Mouse (Mus musculus) heart, adult 2 months (tissue): ENCODE data around the gene Klf17. TPM values are rescaled to one million over a fixed set of nuclear protein-coding genes. Genes with fewer than 3 reads are reported as not detected.

Source experiments
- DNase-seq, 2 experiments: peaks; one replicate each; pipeline ENCODE4 v3.0.0; 2021
- H3K27ac ChIP-seq: fragments of 200-600 bp; 2 replicates; pipeline ENCODE4 v1.8.1; 2022
- H3K27me3 ChIP-seq: fragments of 200-500 bp; 2 replicates; pipeline ENCODE4 v1.6.1; 2012; ENCODE audit warnings: mild to moderate bottlenecking, low read length, inconsistent platforms, mixed read lengths; ENCODE audit not compliant: control insufficient read depth, insufficient read depth
- H3K36me3 ChIP-seq: fragments of 200-500 bp; 2 replicates; pipeline ENCODE4 v1.6.1; 2012; ENCODE audit warnings: low read length, inconsistent platforms; ENCODE audit not compliant: control insufficient read depth, insufficient read depth
- H3K4me1 ChIP-seq: fragments of 200-500 bp; 2 replicates; pipeline ENCODE4 v1.6.1; 2011; ENCODE audit warnings: low read length; ENCODE audit not compliant: control insufficient read depth, insufficient read depth
- H3K4me3 ChIP-seq: fragments of 200-600 bp; 2 replicates; pipeline ENCODE4 v1.8.1; 2022
- H3K79me2 ChIP-seq: fragments of 200-500 bp; replicated peaks from 2 replicates; pipeline ENCODE4 v1.6.1; 2012; ENCODE audit warnings: mild to moderate bottlenecking, inconsistent platforms, low read length, moderate library complexity, mixed read lengths; ENCODE audit not compliant: control insufficient read depth, insufficient read depth
- H3K9ac ChIP-seq: fragments of 200-500 bp; 2 replicates; pipeline ENCODE4 v1.6.1; 2012; ENCODE audit warnings: low read depth, mild to moderate bottlenecking, control low read depth, inconsistent platforms, low read length, mixed read lengths
- CTCF ChIP-seq: fragments of 200-600 bp; IDR thresholded peaks from 2 replicates; pipeline ENCODE4 v1.8.1; 2022; ENCODE audit warnings: antibody characterized with exemption, mild to moderate bottlenecking, moderate library complexity
- EP300 ChIP-seq: fragments of 200-500 bp; IDR thresholded peaks from 2 replicates; pipeline ENCODE4 v1.6.1; 2011; ENCODE audit warnings: low read depth, low read length, control low read depth; ENCODE audit not compliant: insufficient read depth
- POLR2A ChIP-seq: fragments of 200-500 bp; IDR thresholded peaks from 2 replicates; pipeline ENCODE4 v1.6.1; 2011; ENCODE audit warnings: mild to moderate bottlenecking, low read depth, low read length, control low read depth; ENCODE audit not compliant: insufficient read depth
- WGBS: fragments of 180-500 bp; shearing (Covaris S2); methylation state at CpG from one replicate; pipeline ENCODE4 v1.1.7; 2018; 5-methylcytosine and 5-hydroxymethylcytosine counted together
- intact Hi-C: fragments of 180-260 bp; cut with DNase I; formaldehyde crosslinking; loops from one replicate; pipeline ENCODE4 v1.15.1; 2025
- long read RNA-seq: library from polyadenylated mRNA; stranded (forward); transcript quantifications from one replicate; pipeline ENCODE4 v2.0.0, GENCODE M21; 2021
- polyA plus RNA-seq: library from polyadenylated mRNA; depleted of rRNA; stranded (reverse); fragments of >200 nt; gene quantifications from 2 replicates; pipeline ENCODE4 v1.2.3, GENCODE M21; 2012; rRNA removed
- total RNA-seq, 2 experiments: library from RNA; stranded (reverse); gene quantifications; 2 replicates each; pipeline ENCODE4 v1.2.3; 2021

Gene Klf17
- total RNA-seq (not detected), polyA plus RNA-seq (not detected in 2 replicates)
- long read RNA-seq: 0 reads

DNA sequence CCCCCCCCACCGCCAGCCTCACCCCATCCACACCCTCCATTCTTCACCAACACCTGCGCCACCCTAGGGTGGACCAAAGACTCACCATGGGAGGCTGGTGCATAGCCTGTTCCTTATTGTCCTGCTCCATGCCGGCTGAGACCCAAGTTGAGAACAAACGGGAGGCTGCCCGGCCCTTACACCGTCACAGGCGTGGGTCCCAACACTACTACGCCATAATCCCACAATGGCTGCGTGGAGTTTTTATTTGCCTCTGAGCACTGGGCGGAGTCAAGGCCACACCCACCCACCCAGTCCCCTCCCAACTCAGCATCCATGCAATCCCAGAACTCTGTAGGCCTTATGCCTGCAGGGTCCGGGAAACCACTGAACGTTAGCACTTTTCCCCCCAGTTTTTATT is at the start of gene Klf17:
TSS of gene Klf17 (minus strand) at position 233 of the 400 bp plus-strand sequence.
- Histone ChIP-seq H3K4me1 (no peaks in the 10 kb centered on the region), H3K36me3 (no peaks in the 10 kb centered on the region), H3K4me3 (no peak within 1 kb of the TSS), H3K27me3 (no peaks in the 10 kb centered on the region), H3K79me2 (no peaks in the 10 kb centered on the region), H3K9ac (no peak within 1 kb of the TSS), H3K27ac (no peak within 1 kb of the TSS)
- intact Hi-C loops: no loop called here
- no peak for DNase-seq
- TF ChIP-seq CTCF (no peak), POLR2A (no peak), EP300 (no peak)
- 81% methylated on average over 11 of the region's 12 CpGs for WGBS

DNA sequence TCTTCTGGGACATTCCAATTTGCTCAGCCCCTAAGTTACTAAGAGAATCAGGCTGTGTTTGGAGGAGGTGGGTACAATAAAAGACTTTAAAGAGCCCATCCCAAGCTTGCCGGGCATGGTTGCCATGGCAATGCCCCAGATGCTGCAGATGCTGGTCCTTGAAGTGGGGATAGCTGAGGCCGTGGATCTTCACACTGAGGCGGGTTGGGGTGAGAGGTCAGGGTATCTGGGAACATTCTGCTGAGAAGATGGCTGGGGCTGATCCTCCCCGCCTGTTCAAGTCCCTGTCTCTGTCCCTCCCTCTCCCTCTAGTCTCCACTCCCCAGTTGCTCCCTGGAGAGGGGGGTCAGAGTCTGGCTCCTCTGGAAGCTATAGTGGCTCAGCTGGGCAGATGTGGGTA is 48.9 kb upstream of the Klf17 start:
- no peak overlapping the region for H3K27ac ChIP-seq
- TF ChIP-seq POLR2A (no peak), CTCF (no peak), EP300 (no peak)
- intact Hi-C loops: no loop called here
- no peaks in the 10 kb centered on the region for H3K36me3 ChIP-seq
- no peaks in the 10 kb centered on the region for H3K27me3 ChIP-seq
- DNase-seq: no peak
- no peak overlapping the region for H3K4me3 ChIP-seq
- 82% methylated on average over 4 of the region's 4 CpGs for WGBS
- no peak overlapping the region for H3K9ac ChIP-seq
- no peaks in the 10 kb centered on the region for H3K79me2 ChIP-seq
- no peaks in the 10 kb centered on the region for H3K4me1 ChIP-seq

DNA sequence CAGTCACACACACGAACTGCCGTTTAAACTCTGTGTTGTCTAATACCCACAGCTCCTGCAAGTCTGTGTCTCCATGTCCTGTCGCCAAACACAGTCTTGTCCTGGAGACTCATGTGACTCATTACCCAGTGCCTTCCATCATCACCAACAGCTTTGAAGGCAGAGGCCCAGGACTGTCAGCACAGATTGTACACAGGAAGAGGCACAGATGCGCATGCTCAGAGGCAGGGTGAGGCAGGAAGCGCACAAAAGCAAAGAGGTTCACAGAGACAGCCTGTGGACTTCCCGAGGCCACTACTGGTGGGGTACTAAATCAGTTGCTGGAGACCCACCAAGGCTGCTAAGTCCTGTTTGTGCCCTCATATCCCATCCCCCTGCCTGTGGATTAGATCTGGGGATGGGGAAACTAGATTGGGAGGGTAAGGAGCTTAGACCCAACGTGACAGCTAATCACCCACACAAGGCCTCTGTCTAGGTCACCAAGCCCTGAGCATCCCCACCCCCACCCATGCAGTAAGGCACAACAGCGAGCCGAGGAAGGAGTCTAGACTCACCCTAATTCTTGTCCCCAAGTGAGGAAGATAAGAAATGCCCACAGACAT is 48.2 kb upstream of the Klf17 start:
- Histone ChIP-seq H3K9ac (no peak overlapping the region), H3K4me1 (no peaks in the 10 kb centered on the region), H3K36me3 (no peaks in the 10 kb centered on the region), H3K27me3 (no peaks in the 10 kb centered on the region), H3K4me3 (no peak overlapping the region), H3K79me2 (no peaks in the 10 kb centered on the region), H3K27ac (no peak overlapping the region)
- peak in 1 of 2 experiments; percentile 26 for DNase-seq
- WGBS: 45% methylated on average over 9 of the region's 9 CpGs
- intact Hi-C loops: no loop called here
- no peak for TF ChIP-seq POLR2A
- no peak for TF ChIP-seq EP300
- TF ChIP-seq CTCF: no peak

DNA sequence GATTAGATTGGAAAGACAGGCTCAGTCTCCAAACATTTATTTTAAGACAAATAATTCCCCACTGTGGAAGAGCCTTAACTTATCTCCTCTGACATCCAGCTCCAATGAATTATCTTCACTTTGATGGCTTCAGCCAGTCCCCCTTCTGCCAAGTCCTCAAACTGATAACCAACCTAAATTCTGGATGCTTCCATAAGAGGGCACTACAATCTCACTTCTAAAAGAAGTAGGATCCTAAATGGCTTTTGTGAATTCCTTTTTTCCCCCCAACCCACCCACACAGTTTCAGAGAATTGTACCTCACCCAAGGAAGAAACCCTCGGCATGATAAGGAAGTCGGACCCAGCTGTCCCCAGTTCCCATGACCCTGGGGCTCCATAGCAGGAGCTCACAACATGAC is 45.5 kb upstream of the Klf17 start:
- intact Hi-C loops: no loop called here
- 28% methylated on average over 2 of the region's 2 CpGs for WGBS
- DNase-seq: no peak
- peak; percentile 41 for TF ChIP-seq CTCF
- no peak for TF ChIP-seq POLR2A
- no peak for TF ChIP-seq EP300
- H3K9ac ChIP-seq: no peak overlapping the region
- H3K79me2 ChIP-seq: no peaks in the 10 kb centered on the region
- H3K36me3 ChIP-seq: no peaks in the 10 kb centered on the region
- no peak overlapping the region for H3K4me3 ChIP-seq
- H3K4me1 ChIP-seq: no peaks in the 10 kb centered on the region
- no peaks in the 10 kb centered on the region for H3K27me3 ChIP-seq
- no peak overlapping the region for H3K27ac ChIP-seq

DNA sequence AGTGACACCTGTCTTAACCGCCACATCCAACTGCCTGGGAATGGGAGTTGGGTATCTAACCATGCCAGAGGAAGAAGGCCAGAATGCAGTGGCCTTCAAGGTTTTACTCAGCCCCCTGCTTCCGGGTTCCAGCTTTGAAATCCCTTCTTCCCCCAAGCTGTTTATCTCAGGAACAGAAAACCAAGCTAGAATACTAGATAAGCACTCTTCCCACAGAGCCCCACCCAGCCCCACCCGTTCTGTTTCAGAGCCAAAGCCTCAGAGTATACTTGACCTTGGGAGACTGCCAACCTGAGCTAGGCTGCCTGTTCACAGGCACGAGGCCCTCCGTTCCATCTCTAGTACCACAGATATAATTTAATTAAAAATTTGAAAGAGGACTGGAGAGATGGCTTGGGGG is 41.5 kb upstream of the Klf17 start:
- 32% methylated on average over 5 of the region's 5 CpGs for WGBS
- TF ChIP-seq EP300 (no peak), CTCF (no peak), POLR2A (no peak)
- Histone ChIP-seq H3K79me2 (no peaks in the 10 kb centered on the region), H3K4me1 (no peaks in the 10 kb centered on the region), H3K36me3 (no peaks in the 10 kb centered on the region), H3K27ac (no peak overlapping the region), H3K9ac (no peak overlapping the region), H3K4me3 (no peak overlapping the region), H3K27me3 (no peaks in the 10 kb centered on the region)
- DNase-seq: no peak
- intact Hi-C loops: no loop called here

DNA sequence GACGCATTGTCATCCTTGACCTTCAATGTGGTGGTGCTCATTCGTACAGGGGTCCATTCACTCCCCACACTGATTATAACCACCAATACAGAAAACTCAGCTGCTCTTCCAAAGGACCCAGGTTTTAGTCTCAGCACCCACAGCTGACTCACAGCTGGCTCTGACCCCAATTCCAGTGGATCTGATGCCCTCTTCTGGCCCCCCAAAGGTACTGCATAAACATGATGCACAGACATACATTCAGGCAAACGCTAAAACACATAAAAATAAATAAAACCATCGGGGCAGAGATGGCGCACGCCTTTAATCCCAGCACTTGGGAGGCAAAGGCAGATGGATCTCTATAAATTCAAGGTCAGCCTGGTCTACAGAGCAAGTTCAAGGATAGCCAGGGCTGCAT is 34.5 kb upstream of the Klf17 start:
- intact Hi-C loops: no loop called here
- Histone ChIP-seq H3K4me3 (no peak overlapping the region), H3K79me2 (no peaks in the 10 kb centered on the region), H3K4me1 (no peaks in the 10 kb centered on the region), H3K9ac (no peak overlapping the region), H3K36me3 (no peaks in the 10 kb centered on the region), H3K27me3 (no peaks in the 10 kb centered on the region), H3K27ac (no peak overlapping the region)
- DNase-seq: no peak
- WGBS: 82% methylated on average over 6 of the region's 6 CpGs
- TF ChIP-seq CTCF (peak; percentile 31; the same call in 1 of the 2 replicates), POLR2A (no peak), EP300 (no peak)
